Mouse (Mus musculus): ENCODE data around the gene Hemgn.

GRCm38 (mm10) chr4:46456762-46457161, 43.5 kb upstream of the Hemgn start:
- TF ChIP-seq CTCF (IDR thresholded peaks at IDR 0.05; ENCODE audit: low read depth) (no peak), EP300 (IDR thresholded peaks at IDR 0.05; ENCODE audit: low read depth) (no peak)
